In genomic region chr19:57762526-57762925, GRCm38 (mm10) we compare ENCODE assay signal across 18 mouse cellular contexts.
A peak's percentile ranks its signal among the peaks of the same experiment; 100 is the strongest.
DNase-seq lines count a peak whose midpoint lies in the region; TF ChIP-seq lines count a peak whose summit lies in the region.
"Had no signal": no experiment of that assay in that cellular context is flagged by ENCODE, and none has a peak within 500 bp of the region (broad histone marks: within the 10 kb centered on the region; RNA-seq: fewer than 3 reads in every experiment).

No protein-coding gene starts in this region.

- no peak for TF ChIP-seq RAD21 in CH12.LX (IDR thresholded peaks at IDR 0.05; ENCODE audit: low read depth, low read length)

- peaks cover 0 to 11% of the 10 kb centered on the region in 2 experiments for H3K36me3 ChIP-seq in CH12.LX (replicated peaks in 1 of 2; ENCODE audit: control insufficient read depth in 1 of 2, insufficient read depth in 1 of 2, low read length in 1 of 2)
- H3K36me3 ChIP-seq: G1E had no signal

- TF ChIP-seq EP300 in CH12.LX (IDR thresholded peaks at IDR 0.05; ENCODE audit: low read length) = no peak

- no peak overlapping the region for H3K9ac ChIP-seq in CH12.LX (ENCODE audit: insufficient read depth, low read depth)
- H3K9ac ChIP-seq: forebrain, embryonic 12.5 days; intestine, embryonic 15.5 days had no signal

- peak; percentile 49 for DNase-seq in 3T3-L1 (ENCODE audit: low read depth, low spot score)
- DNase-seq in CH12.LX (ENCODE audit: extremely low read depth) = peak; percentile 54
- peak; percentile 19 for DNase-seq in lung, postnatal 10 days
- DNase-seq in right cerebral cortex, postnatal 10 days (ENCODE audit: low spot score in 2 of 2) = no peak
- DNase-seq in left cerebral cortex, adult 11 months (ENCODE audit: low spot score) = no peak
- DNase-seq in gastrocnemius, adult 8-10 months (ENCODE audit: low spot score in 2 of 2) = no peak
- DNase-seq in left cerebral cortex, adult 18-20 months (ENCODE audit: low spot score in 2 of 2) = no peak
- DNase-seq: adrenal gland, adult 8-10 months; cerebellum, adult 2 months; kidney, postnatal 25 days; retina, postnatal 1 day; thymus, adult 18-20 months had no signal

- dilution Hi-C loops in CH12.LX (cut with MboI; ENCODE audit: extremely low pct_ligation_motif_present, extremely low pct_unique_long_range_greater_than_20kb, low sequenced_read_pairs) = no loop called here

- in situ Hi-C loops in CH12.LX (cut with MboI; ENCODE audit: low pct_ligation_motif_present, low pct_unique_long_range_greater_than_20kb, low sequenced_read_pairs) = no loop called here

- H3K27ac ChIP-seq in CH12.LX (ENCODE audit: insufficient read depth, low read depth) = peak overlapping the region; percentile 30; the same call in 1 of the 2 replicates
- peak overlapping the region; percentile 94 for H3K27ac ChIP-seq in embryonic fibroblast, embryonic 13.5 days (ENCODE audit: insufficient read depth, low read length)
- H3K27ac ChIP-seq: embryonic facial prominence, embryonic 10.5 days; forebrain, embryonic 12.5 days; intestine, embryonic 15.5 days had no signal

- TF ChIP-seq CTCF in CH12.LX (conservative IDR thresholded peaks at IDR 0.05 in 1 of 2, IDR thresholded peaks at IDR 0.05 in 1 of 2; ENCODE audit: low read depth in 2 of 2, low read length in 2 of 2) = no peak
- no peak for TF ChIP-seq CTCF in embryonic fibroblast, embryonic 13.5 days (IDR thresholded peaks at IDR 0.05; ENCODE audit: borderline replicate concordance, insufficient read depth, low read length)

- no peak overlapping the region for H3K4me2 ChIP-seq in CH12.LX (ENCODE audit: insufficient read depth, low read depth, poor library complexity, severe bottlenecking)
- H3K4me2 ChIP-seq: forebrain, embryonic 12.5 days; intestine, embryonic 15.5 days had no signal

- H3K79me2 ChIP-seq in CH12.LX (replicated peaks; ENCODE audit: control insufficient read depth, extremely low read depth, insufficient read depth, poor library complexity, severe bottlenecking) = no peaks in the 10 kb centered on the region

- peaks cover 10 to 23% of the 10 kb centered on the region in 2 experiments for H3K4me1 ChIP-seq in CH12.LX (ENCODE audit: control insufficient read depth in 1 of 2, insufficient read depth in 2 of 2)
- peaks cover 4% of the 10 kb centered on the region; the same call in 1 of the 2 replicates for H3K4me1 ChIP-seq in embryonic fibroblast, embryonic 13.5 days (ENCODE audit: control insufficient read depth, insufficient read depth, low read length)
- H3K4me1 ChIP-seq: embryonic facial prominence, embryonic 10.5 days; forebrain, embryonic 12.5 days; intestine, embryonic 15.5 days; megakaryocyte, embryonic 14.5 days had no signal

- H3K4me3 ChIP-seq in CH12.LX (replicated peaks in 1 of 3; ENCODE audit: low read depth in 2 of 3, low read length in 2 of 3, poor library complexity in 1 of 3) = no peak overlapping the region
- no peak overlapping the region for H3K4me3 ChIP-seq in embryonic fibroblast, embryonic 13.5 days (ENCODE audit: insufficient read depth, low read length)
- H3K4me3 ChIP-seq: embryonic facial prominence, embryonic 10.5 days; forebrain, embryonic 12.5 days; intestine, embryonic 15.5 days; megakaryocyte, embryonic 14.5 days had no signal

- peaks cover 11% of the 10 kb centered on the region for H3K9me3 ChIP-seq in CH12.LX (replicated peaks; ENCODE audit: low read length)
- H3K9me3 ChIP-seq: embryonic facial prominence, embryonic 10.5 days; forebrain, embryonic 12.5 days; G1E; intestine, embryonic 15.5 days; megakaryocyte, embryonic 14.5 days had no signal

- no peak for TF ChIP-seq POLR2A in CH12.LX (IDR thresholded peaks at IDR 0.05; ENCODE audit: low read depth, low read length)
- TF ChIP-seq POLR2A in embryonic fibroblast, embryonic 13.5 days (IDR thresholded peaks at IDR 0.05; ENCODE audit: low read depth, low read length) = no peak

- H3K27me3 ChIP-seq in CH12.LX (replicated peaks) = no peaks in the 10 kb centered on the region
- H3K27me3 ChIP-seq: forebrain, embryonic 12.5 days; intestine, embryonic 15.5 days; megakaryocyte, embryonic 14.5 days had no signal

TF ChIP-seq in CH12.LX, 34 proteins besides CTCF, POLR2A, EP300 and RAD21:
- 0 out of 2 replicates have a peak, but pooled peaks have one; percentile 6 for TF ChIP-seq IRF4 (IDR thresholded peaks at IDR 0.05; ENCODE audit: low read depth, low read length)
- TF ChIP-seq JUN (IDR thresholded peaks at IDR 0.05; ENCODE audit: insufficient read depth, low read depth, low read length) = 0 out of 2 replicates have a peak, but pooled peaks have one; percentile 5
- no peak for TF ChIP-seq POLR2AphosphoS2 (IDR thresholded peaks at IDR 0.05; ENCODE audit: low read depth, low read length)
- peak; percentile 71 for TF ChIP-seq JUND (conservative IDR thresholded peaks at IDR 0.05; ENCODE audit: low read depth, low read length)
- TF ChIP-seq ELF1 (IDR thresholded peaks at IDR 0.05; ENCODE audit: low read depth, low read length) = no peak

Comparison
In these comparisons a context has a peak if more than half of its experiments do, and no peak if none do; other contexts are left out.
1. DNase-seq: peak in 3T3-L1 (single experiment), CH12.LX (single experiment) and lung, postnatal 10 days (single experiment); none in right cerebral cortex, postnatal 10 days (0 of 2), left cerebral cortex, adult 11 months (single experiment), gastrocnemius, adult 8-10 months (0 of 2) and left cerebral cortex, adult 18-20 months (0 of 2).